Mouse (Mus musculus) midbrain, embryonic 12.5 days (tissue): ENCODE data around the gene Tmem256. TPM values are rescaled to one million over a fixed set of nuclear protein-coding genes. Genes with fewer than 3 reads are reported as not detected.

Experiments
- ATAC-seq: fragments of 200-750 bp; cut with Nextera tagmentation; 2 replicates; pipeline ENCODE4 v1.8.0; 2017; ENCODE audit warnings: low read depth, moderate TSS enrichment, moderate library complexity; ENCODE audit not compliant: low FRiP score
- H3K27ac ChIP-seq: fragments of 300-500 bp; sonication (generic); replicated peaks from 2 replicates; pipeline ENCODE4 v1.5.1; 2016; ENCODE audit warnings: mild to moderate bottlenecking
- H3K27me3 ChIP-seq: fragments of 300-500 bp; sonication (generic); 2 replicates; pipeline ENCODE4 v1.6.1; 2016; ENCODE audit warnings: mild to moderate bottlenecking
- H3K36me3 ChIP-seq: fragments of 300-500 bp; sonication (generic); 2 replicates; pipeline ENCODE4 v1.6.1; 2016
- H3K4me1 ChIP-seq: fragments of 300-500 bp; sonication (generic); 2 replicates; pipeline ENCODE4 v1.6.1; 2016
- H3K4me2 ChIP-seq: fragments of 300-500 bp; sonication (generic); replicated peaks from 2 replicates; pipeline ENCODE4 v1.6.1; 2016; ENCODE audit warnings: mild to moderate bottlenecking, moderate library complexity
- H3K4me3 ChIP-seq: fragments of 300-500 bp; sonication (generic); 2 replicates; pipeline ENCODE4 v1.5.1; 2016; ENCODE audit warnings: mild to moderate bottlenecking
- H3K9ac ChIP-seq: fragments of 300-500 bp; sonication (generic); replicated peaks from 2 replicates; pipeline ENCODE4 v1.6.1; 2016; ENCODE audit warnings: mild to moderate bottlenecking, moderate library complexity
- H3K9me3 ChIP-seq: fragments of 300-500 bp; sonication (generic); 2 replicates; pipeline ENCODE4 v1.6.1; 2016; ENCODE audit warnings: mild to moderate bottlenecking
- WGBS: fragments of 180-500 bp; shearing (Covaris S2); methylation state at CpG from one replicate; pipeline ENCODE4 v1.1.7; 2016; 5-methylcytosine and 5-hydroxymethylcytosine counted together
- polyA plus RNA-seq: library from polyadenylated mRNA; unstranded; fragments of >200 nt; fragmentation: Nextera tagmentation; extraction: Ambion mirVana; gene quantifications from 2 replicates; pipeline ENCODE4 v1.2.1, GENCODE M21; 2016

The Tmem256 gene
- polyA plus RNA-seq, 1 experiment from 2014 or later = 284 TPM

DNA sequence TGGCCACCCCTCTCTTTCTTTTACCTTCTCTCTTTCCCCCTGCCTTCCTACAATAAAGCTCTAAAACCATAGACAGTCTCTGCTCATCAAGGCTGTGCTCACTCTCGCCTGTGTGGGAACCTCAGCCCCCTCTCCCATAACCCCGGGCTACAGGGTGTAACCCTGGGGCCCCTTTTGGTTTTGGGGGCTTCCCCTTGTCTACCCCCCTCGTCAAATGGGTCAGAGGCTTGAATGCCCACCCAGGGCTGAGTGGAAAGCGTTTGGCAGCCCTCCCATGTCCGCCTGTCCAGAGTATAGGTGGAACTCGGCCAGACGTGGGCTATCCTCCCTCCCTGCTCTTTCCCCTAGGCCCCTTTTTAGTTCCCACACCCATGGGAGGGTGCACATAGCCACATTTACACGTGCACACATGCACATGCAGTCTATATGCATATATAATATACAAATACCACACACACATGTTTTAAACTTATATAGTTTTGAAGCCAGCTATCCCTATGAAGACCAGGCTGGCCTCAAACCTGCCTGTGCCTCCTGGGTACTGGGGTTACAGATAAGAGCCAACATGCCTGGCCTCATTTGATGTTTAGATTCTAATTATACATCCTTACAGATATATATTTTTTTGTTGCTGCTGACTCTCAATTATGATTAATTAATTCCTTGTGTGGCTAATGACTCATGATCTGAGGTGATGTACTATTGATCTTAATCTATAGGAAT is 26.0 kb downstream of the Tmem256 start:
- H3K27ac ChIP-seq = no peak overlapping the region

DNA sequence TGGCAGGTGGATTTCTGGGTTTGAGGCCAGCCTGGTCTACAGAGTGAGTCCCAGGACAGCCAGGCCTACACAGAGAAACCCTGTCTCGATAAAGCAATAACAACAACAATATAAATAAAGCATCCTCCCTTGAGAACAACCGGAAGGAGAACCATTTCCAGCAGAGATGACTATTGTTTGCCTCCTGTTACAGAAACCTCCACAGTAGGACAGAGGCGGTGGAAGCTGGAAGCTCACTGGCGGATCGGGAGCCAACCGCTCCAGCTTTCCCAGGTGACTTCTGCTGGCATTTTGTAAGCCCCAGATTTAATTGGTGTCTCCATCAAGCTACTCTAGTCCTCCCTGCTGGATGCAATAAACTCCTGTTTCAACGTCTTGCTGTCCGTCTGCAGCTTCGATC is 27.2 kb downstream of the Tmem256 start:
- H3K9ac ChIP-seq = no peak overlapping the region
- no peaks in the 10 kb centered on the region for H3K36me3 ChIP-seq
- no peaks in the 10 kb centered on the region; the same call in 1 of the 2 replicates for H3K4me1 ChIP-seq
- H3K27me3 ChIP-seq = no peaks in the 10 kb centered on the region
- ATAC-seq = no peak
- no peak overlapping the region for H3K4me2 ChIP-seq
- H3K4me3 ChIP-seq = no peak overlapping the region
- no peaks in the 10 kb centered on the region for H3K9me3 ChIP-seq
- H3K27ac ChIP-seq = no peak overlapping the region
- 87% methylated on average over 9 of the region's 9 CpGs for WGBS

More for the DNA sequence above, 26.0 kb downstream of the Tmem256 start:
- H3K9ac ChIP-seq = no peak overlapping the region
- no peaks in the 10 kb centered on the region; the same call in 1 of the 2 replicates for H3K4me1 ChIP-seq
- peaks cover 8% of the 10 kb centered on the region for H3K27me3 ChIP-seq
- no peaks in the 10 kb centered on the region for H3K36me3 ChIP-seq
- H3K4me2 ChIP-seq = no peak overlapping the region
- WGBS = 59% methylated on average over 8 of the region's 8 CpGs
- H3K9me3 ChIP-seq = no peaks in the 10 kb centered on the region
- no peak overlapping the region for H3K4me3 ChIP-seq
- ATAC-seq = no peak

DNA sequence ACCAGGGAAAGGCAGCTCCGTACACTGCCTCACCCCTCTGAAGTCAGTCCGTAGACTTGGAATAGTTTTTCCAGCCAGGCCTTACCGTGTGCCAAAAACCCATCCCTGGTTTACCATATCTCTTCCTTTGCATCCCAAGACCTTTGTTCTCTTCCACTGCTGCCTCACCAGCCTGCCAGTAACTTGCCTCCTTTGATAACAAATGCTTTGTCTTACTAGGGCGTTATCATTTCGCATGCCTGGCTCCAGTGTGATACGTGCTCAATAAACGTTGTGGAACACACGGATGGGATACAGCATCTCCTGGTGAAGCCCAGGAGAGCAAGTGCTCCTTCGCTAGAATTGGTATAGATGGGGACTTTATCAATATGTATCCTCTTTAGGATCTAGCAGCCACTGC is 29.0 kb downstream of the Tmem256 start:
- Histone ChIP-seq H3K27me3 (no peaks in the 10 kb centered on the region), H3K9me3 (no peaks in the 10 kb centered on the region), H3K4me2 (no peak overlapping the region), H3K4me1 (no peaks in the 10 kb centered on the region; the same call in 1 of the 2 replicates), H3K27ac (no peak overlapping the region), H3K36me3 (no peaks in the 10 kb centered on the region), H3K9ac (no peak overlapping the region), H3K4me3 (no peak overlapping the region)
- 75% methylated on average over 9 of the region's 9 CpGs for WGBS
- ATAC-seq = no peak

DNA sequence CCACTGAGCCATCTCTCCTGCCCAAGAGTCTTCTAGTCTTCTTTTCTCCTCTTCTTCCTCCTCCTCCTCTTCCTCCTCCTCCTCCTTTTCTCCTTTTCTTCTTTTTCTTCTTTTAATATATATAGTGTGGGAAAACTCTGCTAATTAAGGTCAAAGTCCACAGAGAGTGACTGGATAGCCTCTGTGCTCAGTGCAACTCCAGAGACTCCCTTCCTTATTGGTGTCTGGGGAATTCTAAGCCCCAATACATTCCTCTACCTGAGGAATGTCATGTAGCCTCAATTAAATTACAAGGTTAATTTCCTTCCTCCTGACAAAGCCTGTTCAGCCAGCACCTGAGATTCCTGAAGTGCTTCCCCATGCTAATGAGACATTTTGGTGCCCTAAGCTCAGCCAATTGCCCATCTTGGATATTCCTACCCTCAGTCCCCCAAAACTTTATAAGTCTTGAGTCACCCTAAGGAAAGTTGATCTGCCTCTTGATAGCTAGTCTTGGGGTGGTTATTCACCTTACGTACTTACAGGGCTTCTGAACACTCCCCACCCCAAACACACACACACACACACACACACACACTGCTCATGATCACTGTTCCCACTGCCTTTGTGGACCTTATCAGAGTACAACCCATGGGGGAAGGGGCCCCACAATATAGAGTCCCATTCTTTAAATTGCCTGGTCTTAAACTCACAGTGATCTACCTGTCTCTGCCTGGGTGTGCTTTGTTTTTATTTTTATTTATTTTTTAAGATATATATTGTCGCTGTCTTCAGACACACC is 32.2 kb downstream of the Tmem256 start:
- no peak for ATAC-seq
- Histone ChIP-seq H3K9me3 (no peaks in the 10 kb centered on the region), H3K4me2 (no peak overlapping the region), H3K4me3 (no peak overlapping the region), H3K9ac (no peak overlapping the region), H3K4me1 (no peaks in the 10 kb centered on the region; the same call in 1 of the 2 replicates), H3K27me3 (no peaks in the 10 kb centered on the region), H3K36me3 (no peaks in the 10 kb centered on the region), H3K27ac (no peak overlapping the region)
- WGBS = 90% methylated on average over 2 of the region's 2 CpGs

DNA sequence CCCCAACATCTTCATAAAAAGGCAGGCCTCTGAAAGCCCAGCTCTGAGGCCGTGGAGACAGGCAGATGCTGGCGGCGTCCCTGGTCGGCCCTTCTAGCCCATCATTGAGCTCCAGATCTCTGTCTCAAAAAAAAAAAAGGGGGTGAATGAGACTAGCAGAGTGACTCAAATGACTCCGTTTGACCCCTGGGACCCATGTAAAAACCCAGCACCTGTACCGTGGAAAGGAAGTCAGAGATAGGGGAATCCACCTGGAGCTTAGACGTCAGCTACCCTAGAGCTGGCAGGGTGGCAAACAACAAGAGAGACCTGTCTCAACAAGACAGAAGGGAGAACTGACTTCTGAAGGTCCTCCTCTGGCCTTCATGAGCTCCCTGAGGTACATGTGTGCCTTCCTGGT is 33.5 kb downstream of the Tmem256 start:
- Histone ChIP-seq H3K9ac (no peak overlapping the region), H3K4me3 (no peak overlapping the region), H3K9me3 (no peaks in the 10 kb centered on the region), H3K27me3 (no peaks in the 10 kb centered on the region), H3K27ac (no peak overlapping the region), H3K36me3 (no peaks in the 10 kb centered on the region), H3K4me1 (no peaks in the 10 kb centered on the region), H3K4me2 (no peak overlapping the region)
- 86% methylated on average over 7 of the region's 7 CpGs for WGBS
- no peak for ATAC-seq

DNA sequence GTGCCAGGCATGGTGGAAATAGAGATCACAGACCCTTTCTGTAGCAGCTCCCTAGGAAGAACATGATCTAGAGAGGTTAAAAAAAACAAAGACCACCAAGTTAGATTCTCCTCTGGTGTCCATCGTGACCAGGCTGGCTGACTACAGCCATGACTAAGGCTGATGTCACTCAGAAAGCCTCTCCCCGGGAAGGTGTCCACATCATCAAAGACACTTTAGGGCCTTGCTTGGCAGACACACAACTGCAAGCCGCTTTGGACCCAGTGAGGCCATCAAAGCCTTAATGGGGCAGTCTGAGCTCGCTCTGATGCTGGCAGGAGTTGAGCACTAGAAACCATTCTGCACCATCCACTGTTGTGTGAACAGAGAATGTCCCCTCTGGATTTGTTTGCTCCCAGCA is 34.1 kb downstream of the Tmem256 start:
- Histone ChIP-seq H3K27me3 (no peaks in the 10 kb centered on the region), H3K36me3 (no peaks in the 10 kb centered on the region), H3K4me2 (no peak overlapping the region), H3K4me3 (no peak overlapping the region), H3K27ac (no peak overlapping the region), H3K9ac (no peak overlapping the region), H3K9me3 (no peaks in the 10 kb centered on the region), H3K4me1 (peaks cover 5% of the 10 kb centered on the region)
- ATAC-seq = no peak
- 87% methylated on average over 4 of the region's 4 CpGs for WGBS

DNA sequence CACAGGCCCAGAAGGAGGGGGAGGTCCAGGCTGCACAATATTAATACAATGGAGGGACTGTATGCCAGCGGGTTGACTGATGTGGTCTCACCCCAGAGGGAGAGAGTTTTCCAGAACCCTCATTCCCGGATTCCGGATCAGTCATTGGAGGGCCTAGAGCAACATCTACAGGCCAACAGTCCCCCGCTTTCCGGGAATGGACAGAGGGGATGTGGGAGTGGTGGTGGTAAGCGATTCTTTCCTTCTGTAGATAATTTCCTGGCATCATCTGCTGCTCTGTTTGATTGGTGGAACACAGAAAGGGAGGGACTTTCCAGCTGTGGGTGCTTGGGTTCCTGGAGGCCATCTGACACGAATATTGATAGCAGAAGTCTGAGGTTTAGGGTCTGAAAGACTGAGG is 37.9 kb downstream of the Tmem256 start:
- Histone ChIP-seq H3K27ac (no peak overlapping the region), H3K4me1 (peaks cover 23% of the 10 kb centered on the region)
- WGBS = 74% methylated on average over 7 of the region's 7 CpGs

DNA sequence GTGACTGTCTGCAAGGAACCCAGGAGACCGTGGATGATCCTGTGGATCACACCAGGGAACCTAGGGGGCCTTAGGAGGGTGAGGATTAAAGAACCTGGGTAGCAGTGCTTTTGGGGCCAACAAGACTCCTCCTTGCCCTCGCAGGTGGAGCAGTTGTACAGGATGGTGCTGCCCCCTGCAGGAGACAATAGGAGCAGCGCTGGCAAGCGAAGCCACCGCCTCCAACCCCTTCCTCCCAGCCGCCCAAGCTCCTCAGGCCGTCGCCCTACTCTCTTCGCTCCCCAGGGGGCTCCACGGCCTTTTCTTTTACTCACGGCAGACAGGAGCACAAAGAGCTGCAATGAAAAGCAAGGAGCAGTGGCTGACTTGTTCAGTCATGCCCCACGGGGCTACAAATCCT is 38.6 kb downstream of the Tmem256 start:
- Histone ChIP-seq H3K27me3 (peaks cover 27% of the 10 kb centered on the region), H3K9me3 (no peaks in the 10 kb centered on the region), H3K4me2 (peak overlapping the region; percentile 40), H3K4me3 (peak overlapping the region; percentile 15; the same call in 1 of the 2 replicates), H3K36me3 (no peaks in the 10 kb centered on the region), H3K4me1 (peaks cover 29% of the 10 kb centered on the region), H3K27ac (no peak overlapping the region), H3K9ac (peak overlapping the region; percentile 39; the same call in 1 of the 2 replicates)
- 2% methylated on average over 12 of the region's 12 CpGs for WGBS
- peak; percentile 36; the same call in 1 of the 2 replicates for ATAC-seq

More for the DNA sequence above, 37.9 kb downstream of the Tmem256 start:
- no peak overlapping the region for H3K4me2 ChIP-seq
- H3K4me3 ChIP-seq = no peak overlapping the region
- H3K9me3 ChIP-seq = no peaks in the 10 kb centered on the region
- ATAC-seq = no peak
- H3K27me3 ChIP-seq = peaks cover 21% of the 10 kb centered on the region
- H3K9ac ChIP-seq = no peak overlapping the region
- no peaks in the 10 kb centered on the region for H3K36me3 ChIP-seq

DNA sequence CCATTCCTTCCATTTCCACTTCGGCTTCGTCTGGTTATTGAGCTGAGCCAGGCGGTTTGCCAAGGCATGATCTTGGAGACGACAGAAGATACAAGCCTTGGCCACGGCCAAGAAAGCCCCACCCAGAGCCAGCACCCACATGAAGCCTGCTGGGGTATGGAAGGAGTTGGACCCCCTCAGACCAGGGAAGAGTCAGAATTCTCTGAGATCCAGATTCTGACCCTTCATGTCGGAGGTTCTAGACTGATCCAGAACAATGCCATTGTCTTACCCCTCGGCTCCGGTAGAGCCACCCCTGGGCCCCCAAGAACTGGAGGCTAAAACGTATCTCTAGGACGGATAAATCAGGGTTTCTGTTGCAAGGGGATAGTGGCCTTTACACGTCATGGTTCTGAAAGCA is 39.6 kb downstream of the Tmem256 start, which contains the start of gene Tmem95:
Gene Tmem95, minus strand, starts transcription at position 141 of the 400 bp plus-strand sequence.
- H3K9ac ChIP-seq = peak within 1 kb of the TSS; percentile 39; the same call in 1 of the 2 replicates
- H3K36me3 ChIP-seq = no peaks in the 10 kb centered on the region
- no peak within 1 kb of the TSS for H3K27ac ChIP-seq
- ATAC-seq = no peak
- peak within 1 kb of the TSS; percentile 15; the same call in 1 of the 2 replicates for H3K4me3 ChIP-seq
- H3K4me2 ChIP-seq = peak within 1 kb of the TSS; percentile 40
- H3K9me3 ChIP-seq = no peaks in the 10 kb centered on the region
- H3K27me3 ChIP-seq = peaks cover 35% of the 10 kb centered on the region
- H3K4me1 ChIP-seq = peaks cover 29% of the 10 kb centered on the region
- 88% methylated on average over 11 of the region's 11 CpGs for WGBS

DNA sequence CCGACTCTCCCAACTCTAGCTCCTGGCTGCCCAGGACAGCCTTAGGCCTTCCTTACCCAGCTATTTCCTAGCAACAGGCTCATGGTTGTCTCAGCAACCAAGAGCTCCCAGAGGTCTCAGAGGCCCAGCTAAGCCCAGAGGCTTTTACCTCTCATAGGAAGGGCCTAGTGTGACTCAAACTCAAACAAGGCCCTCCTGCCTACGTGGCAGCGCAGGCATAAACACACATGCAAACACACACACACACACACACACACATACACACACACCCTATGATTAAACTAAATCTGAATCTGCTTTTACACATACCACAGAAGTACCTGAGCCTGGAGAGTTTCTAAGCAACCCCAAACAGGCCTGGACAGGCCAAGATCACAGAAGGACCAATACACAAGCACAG is 40.1 kb downstream of the Tmem256 start:
- ATAC-seq = no peak
- Histone ChIP-seq H3K4me1 (peaks cover 29% of the 10 kb centered on the region), H3K36me3 (no peaks in the 10 kb centered on the region), H3K27me3 (peaks cover 35% of the 10 kb centered on the region), H3K9me3 (no peaks in the 10 kb centered on the region), H3K4me2 (no peak overlapping the region), H3K4me3 (no peak overlapping the region), H3K27ac (no peak overlapping the region), H3K9ac (no peak overlapping the region)
- WGBS = 62% methylated on average over 3 of the region's 3 CpGs

DNA sequence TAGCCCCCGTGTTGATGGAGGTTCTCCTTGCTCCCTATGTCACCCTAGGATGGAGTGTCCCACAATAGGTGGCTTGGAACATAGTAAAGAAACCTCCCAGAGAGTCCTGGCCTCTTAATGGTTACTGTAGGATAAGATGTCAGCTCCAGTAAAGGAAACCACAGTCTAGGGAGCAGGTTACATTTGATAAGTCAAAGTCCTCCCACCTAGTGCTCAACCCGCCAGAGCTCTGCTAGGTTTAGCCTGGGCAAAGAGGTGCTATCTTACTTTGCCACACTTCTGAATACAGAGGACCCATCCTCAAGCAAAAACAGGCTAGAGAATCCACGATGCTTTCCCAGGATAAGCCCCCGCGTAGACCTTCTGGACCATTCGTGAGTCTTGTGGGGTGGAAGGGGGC is 40.6 kb downstream of the Tmem256 start:
- no peaks in the 10 kb centered on the region for H3K9me3 ChIP-seq
- H3K27me3 ChIP-seq = peaks cover 35% of the 10 kb centered on the region
- H3K27ac ChIP-seq = no peak overlapping the region
- ATAC-seq = no peak
- H3K4me1 ChIP-seq = peaks cover 29% of the 10 kb centered on the region
- no peaks in the 10 kb centered on the region for H3K36me3 ChIP-seq
- WGBS = 91% methylated on average over 6 of the region's 6 CpGs
- H3K4me2 ChIP-seq = no peak overlapping the region; the same call in 1 of the 2 replicates
- no peak overlapping the region for H3K9ac ChIP-seq
- no peak overlapping the region for H3K4me3 ChIP-seq

DNA sequence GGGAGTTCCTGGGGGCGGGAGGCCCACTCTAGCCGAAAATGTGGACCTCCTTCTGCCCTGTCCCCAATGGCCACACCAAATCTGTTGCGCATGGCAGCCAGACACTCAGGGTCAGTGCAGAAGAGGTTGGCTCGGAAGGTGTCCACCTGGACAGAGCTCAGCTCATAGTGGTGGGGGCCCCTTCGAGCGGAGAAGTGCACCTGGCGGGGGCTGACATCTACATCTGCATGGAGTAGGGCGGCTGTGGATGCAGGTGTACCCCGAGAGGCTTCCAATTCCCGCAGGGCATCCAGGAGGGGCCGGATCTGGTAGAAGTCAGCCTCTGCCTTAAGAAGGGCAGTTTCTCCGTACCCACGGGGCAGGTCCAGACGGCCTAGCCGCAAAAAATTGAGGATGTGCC is 41.4 kb downstream of the Tmem256 start:
- Histone ChIP-seq H3K9me3 (no peaks in the 10 kb centered on the region), H3K4me1 (peaks cover 29% of the 10 kb centered on the region), H3K9ac (peak overlapping the region; percentile 37; the same call in 1 of the 2 replicates), H3K4me2 (peak overlapping the region; percentile 71), H3K36me3 (no peaks in the 10 kb centered on the region), H3K27me3 (peaks cover 35% of the 10 kb centered on the region), H3K27ac (no peak overlapping the region), H3K4me3 (peak overlapping the region; percentile 48; the same call in 1 of the 2 replicates)
- 60% methylated on average over 15 of the region's 15 CpGs for WGBS
- ATAC-seq = no peak
